23 mouse cellular contexts compared by ENCODE assay signal in the genomic region with DNA sequence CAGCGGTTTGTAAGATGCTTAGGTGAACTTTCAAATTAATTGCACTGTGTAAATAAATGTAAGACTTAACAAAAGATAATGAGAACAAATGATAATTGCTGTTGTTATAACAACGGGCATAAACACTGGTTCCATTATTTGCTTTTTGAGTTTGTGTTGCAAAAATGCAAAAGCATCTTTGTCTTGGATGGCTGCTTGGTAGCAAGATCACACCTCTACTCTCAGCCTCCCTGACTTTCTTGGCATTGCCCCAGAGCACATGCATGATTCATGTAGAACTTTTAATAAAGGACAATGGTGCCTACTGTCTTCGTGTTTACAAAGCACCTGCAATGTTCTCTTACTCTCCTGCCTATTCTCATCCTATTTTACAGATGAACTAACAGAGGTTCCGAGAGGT.
"Had no signal": no experiment of that assay in that cellular context is flagged by ENCODE, and none has a peak within 500 bp of the region (broad histone marks: within the 10 kb centered on the region; RNA-seq: fewer than 3 reads in every experiment).

No protein-coding gene starts in this region.

- H3K9ac ChIP-seq: limb, embryonic 13.5 days; liver, embryonic 12.5 days; liver, embryonic 15.5 days; lung, embryonic 15.5 days; midbrain, embryonic 13.5 days; neural tube, embryonic 12.5 days; neural tube, embryonic 15.5 days; stomach, embryonic 15.5 days had no signal

- H3K36me3 ChIP-seq: limb, embryonic 10.5 days; limb, embryonic 13.5 days; liver, embryonic 12.5 days; liver, embryonic 15.5 days; lung, embryonic 15.5 days; midbrain, embryonic 10.5 days; midbrain, embryonic 13.5 days; neural tube, embryonic 12.5 days; neural tube, embryonic 15.5 days; stomach, embryonic 15.5 days had no signal

- H3K4me3 ChIP-seq: layer of hippocampus, adult 2 months; limb, embryonic 10.5 days; limb, embryonic 13.5 days; liver, embryonic 12.5 days; liver, embryonic 15.5 days; lung, embryonic 15.5 days; megakaryocyte, embryonic 14.5 days; midbrain, embryonic 10.5 days; midbrain, embryonic 13.5 days; neural tube, embryonic 12.5 days; neural tube, embryonic 15.5 days; stomach, embryonic 15.5 days had no signal

- H3K4me1 ChIP-seq: limb, embryonic 10.5 days; limb, embryonic 13.5 days; liver, embryonic 12.5 days; liver, embryonic 15.5 days; lung, embryonic 15.5 days; megakaryocyte, embryonic 14.5 days; neural tube, embryonic 12.5 days; stomach, embryonic 15.5 days had no signal

- H3K27ac ChIP-seq: kidney, postnatal 0 days; layer of hippocampus, adult 2 months; limb, embryonic 10.5 days; limb, embryonic 13.5 days; liver, embryonic 12.5 days; liver, embryonic 15.5 days; lung, embryonic 15.5 days; midbrain, embryonic 10.5 days; midbrain, embryonic 13.5 days; neural tube, embryonic 12.5 days; neural tube, embryonic 15.5 days; stomach, embryonic 15.5 days had no signal

- H3K9me3 ChIP-seq: limb, embryonic 10.5 days; limb, embryonic 13.5 days; liver, embryonic 12.5 days; liver, embryonic 15.5 days; lung, embryonic 15.5 days; midbrain, embryonic 10.5 days; midbrain, embryonic 13.5 days; neural tube, embryonic 12.5 days; neural tube, embryonic 15.5 days; stomach, embryonic 15.5 days had no signal

- H3K27me3 ChIP-seq: limb, embryonic 13.5 days; liver, embryonic 12.5 days; liver, embryonic 15.5 days; lung, embryonic 15.5 days; megakaryocyte, embryonic 14.5 days; midbrain, embryonic 13.5 days; neural tube, embryonic 12.5 days; neural tube, embryonic 15.5 days; stomach, embryonic 15.5 days had no signal

- H3K4me2 ChIP-seq: limb, embryonic 13.5 days; liver, embryonic 12.5 days; liver, embryonic 15.5 days; lung, embryonic 15.5 days; midbrain, embryonic 13.5 days; neural tube, embryonic 12.5 days; neural tube, embryonic 15.5 days; stomach, embryonic 15.5 days had no signal

- ATAC-seq: liver, embryonic 12.5 days; midbrain, embryonic 13.5 days had no signal

- DNase-seq: kidney, postnatal 25 days; layer of hippocampus, adult 9-11 months; liver; lung, adult 18-20 months; lung, postnatal 10 days; lung, postnatal 36 days; right cerebral cortex, adult 18-20 months; right cerebral cortex, postnatal 14 days; right cerebral cortex, postnatal 4 days; thymus, postnatal 25 days had no signal
